Mouse (Mus musculus) liver, postnatal 0 days (tissue): ENCODE measurements around the gene Osbpl7. TPM values are rescaled to one million over a fixed set of nuclear protein-coding genes. Genes with fewer than 3 reads are reported as not detected.

ENCODE experiments used
- ATAC-seq: fragments of 200-750 bp; cut with Nextera tagmentation; 2 replicates; pipeline ENCODE4 v1.8.0; 2017; ENCODE audit warnings: mild to moderate bottlenecking, moderate library complexity
- DNase-seq: peaks from one replicate; pipeline ENCODE4 v3.0.0-alpha.2; 2016
- H3K27ac ChIP-seq: fragments of 300-500 bp; sonication (generic); 2 replicates; pipeline ENCODE4 v1.5.1; 2014; ENCODE audit warnings: antibody characterized with exemption, moderate library complexity, mild to moderate bottlenecking, low read depth
- H3K27me3 ChIP-seq: fragments of 300-500 bp; sonication (generic); 2 replicates; pipeline ENCODE4 v1.6.1; 2014; ENCODE audit warnings: low read length, control low read depth, mixed read lengths; ENCODE audit not compliant: insufficient read depth
- H3K36me3 ChIP-seq: fragments of 300-500 bp; sonication (generic); replicated peaks from 2 replicates; pipeline ENCODE4 v1.6.1; 2014; ENCODE audit warnings: mild to moderate bottlenecking, control low read depth, low read length, moderate library complexity, mixed read lengths; ENCODE audit not compliant: insufficient read depth
- H3K4me1 ChIP-seq: fragments of 300-500 bp; sonication (generic); 2 replicates; pipeline ENCODE4 v1.6.1; 2014; ENCODE audit warnings: antibody characterized with exemption, mild to moderate bottlenecking, control low read depth; ENCODE audit not compliant: insufficient read depth
- H3K4me2 ChIP-seq: fragments of 300-500 bp; sonication (generic); 2 replicates; pipeline ENCODE4 v1.6.1; 2014; ENCODE audit warnings: low read depth, mild to moderate bottlenecking, low read length, moderate library complexity, mixed read lengths
- H3K4me3 ChIP-seq: fragments of 300-500 bp; sonication (generic); 2 replicates; pipeline ENCODE4 v1.5.1; 2014; ENCODE audit warnings: low read depth, low read length
- H3K9ac ChIP-seq: fragments of 300-500 bp; sonication (generic); replicated peaks from 2 replicates; pipeline ENCODE4 v1.6.1; 2014; ENCODE audit warnings: mild to moderate bottlenecking, moderate library complexity
- H3K9me3 ChIP-seq: fragments of 300-500 bp; sonication (generic); 2 replicates; pipeline ENCODE4 v1.6.1; 2016; ENCODE audit warnings: mild to moderate bottlenecking, control low read depth, low read length, mixed read lengths
- CTCF ChIP-seq: sonication (generic); IDR thresholded peaks from 2 replicates; pipeline ENCODE4 v1.5.1; 2016; ENCODE audit warnings: antibody characterized with exemption, low read depth
- EP300 ChIP-seq: IDR thresholded peaks from 2 replicates; pipeline ENCODE4 v1.6.1; 2016; ENCODE audit warnings: antibody characterized with exemption, low read depth, mild to moderate bottlenecking
- WGBS: fragments of 180-500 bp; shearing (Covaris S2); extraction: QIAGEN DNeasy Blood & Tissue Kit; methylation state at CpG from one replicate; pipeline ENCODE4 v1.1.7; 2014; ENCODE audit not compliant: insufficient replicate concordance; 5-methylcytosine and 5-hydroxymethylcytosine counted together
- polyA plus RNA-seq: library from polyadenylated mRNA; unstranded; fragments of >200 nt; fragmentation: Nextera tagmentation; extraction: Ambion mirVana; gene quantifications from 2 replicates; pipeline ENCODE4 v1.2.1, GENCODE M21; 2015

Gene Osbpl7
- polyA plus RNA-seq, 1 experiment from 2014 or later: 1.8 TPM

- DNase-seq (peak; percentile 55), ATAC-seq (no peak)
- Histone ChIP-seq H3K27me3 (no peaks in the 10 kb centered on the region), H3K9ac (no peak overlapping the region), H3K4me1 (no peaks in the 10 kb centered on the region), H3K9me3 (no peaks in the 10 kb centered on the region), H3K4me2 (no peak overlapping the region), H3K36me3 (0 out of 2 replicates have a peak, but pooled peaks cover 13% of the 10 kb centered on the region), H3K27ac (no peak overlapping the region), H3K4me3 (no peak overlapping the region)
- TF ChIP-seq CTCF (peak; percentile 75), EP300 (no peak)
- 29% methylated on average over 3 of the region's 3 CpGs for WGBS
Observed at GRCm38 (mm10) chr11:97072533-97072932, 22.1 kb downstream of the Osbpl7 start.

GRCm38 (mm10) chr11:97074235-97074634 is 23.8 kb downstream of the Osbpl7 start:
- whole genome bisulfite sequencing: 65% methylated on average over 8 of the region's 8 CpGs
- H3K4me3 ChIP-seq: no peak overlapping the region

GRCm38 (mm10) chr11:97078751-97079150 is 28.3 kb downstream of the Osbpl7 start:
- H3K4me2 ChIP-seq: no peak overlapping the region
- 36% methylated on average over 4 of the region's 4 CpGs for WGBS
- H3K36me3 ChIP-seq: no peaks in the 10 kb centered on the region
- H3K9ac ChIP-seq: no peak overlapping the region
- no peak overlapping the region for H3K4me3 ChIP-seq
- no peaks in the 10 kb centered on the region for H3K9me3 ChIP-seq
- TF ChIP-seq EP300 (no peak), CTCF (no peak)
- H3K27ac ChIP-seq: no peak overlapping the region
- 0 out of 2 replicates have a peak, but pooled peaks cover 2% of the 10 kb centered on the region for H3K27me3 ChIP-seq
- no peaks in the 10 kb centered on the region for H3K4me1 ChIP-seq
- DNase-seq (peak; percentile 47), ATAC-seq (no peak)

More at GRCm38 (mm10) chr11:97074235-97074634, 23.8 kb downstream of the Osbpl7 start:
- H3K27me3 ChIP-seq: no peaks in the 10 kb centered on the region
- DNase-seq: no peak
- TF ChIP-seq CTCF (no peak), EP300 (no peak)
- no peak overlapping the region for H3K4me2 ChIP-seq
- no peaks in the 10 kb centered on the region for H3K4me1 ChIP-seq
- no peaks in the 10 kb centered on the region for H3K9me3 ChIP-seq
- no peak overlapping the region for H3K27ac ChIP-seq
- no peaks in the 10 kb centered on the region for H3K36me3 ChIP-seq
- H3K9ac ChIP-seq: no peak overlapping the region
- ATAC-seq: no peak

DNA sequence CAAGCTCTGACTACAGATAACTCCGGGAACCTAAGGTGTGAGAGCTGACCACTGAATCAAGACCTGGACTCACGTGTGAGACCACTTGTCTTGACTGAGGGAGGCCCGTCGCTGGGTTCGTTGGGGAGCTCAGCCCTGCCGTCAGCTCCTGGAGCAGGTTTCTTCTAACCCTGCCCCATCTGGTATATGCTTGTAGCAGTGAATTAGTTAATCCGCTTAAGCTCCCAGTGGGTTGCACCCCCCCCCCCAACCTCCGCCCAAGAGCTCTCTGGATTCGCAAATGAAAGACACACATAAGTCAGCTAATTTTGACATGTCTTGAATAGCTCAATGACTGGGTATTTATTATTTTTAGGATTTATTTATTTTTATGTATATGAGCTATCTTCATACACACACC is 29.9 kb downstream of the Osbpl7 start:
- no peak overlapping the region for H3K27ac ChIP-seq
- H3K36me3 ChIP-seq: no peaks in the 10 kb centered on the region
- H3K4me1 ChIP-seq: no peaks in the 10 kb centered on the region
- no peak overlapping the region for H3K9ac ChIP-seq
- no peak overlapping the region for H3K4me3 ChIP-seq
- no peak for DNase-seq
- H3K9me3 ChIP-seq: no peaks in the 10 kb centered on the region
- TF ChIP-seq EP300 (no peak), CTCF (no peak)
- 48% methylated on average over 9 of the region's 9 CpGs for WGBS
- H3K4me2 ChIP-seq: no peak overlapping the region
- H3K27me3 ChIP-seq: 0 out of 2 replicates have a peak, but pooled peaks cover 2% of the 10 kb centered on the region
- ATAC-seq: no peak

- Histone ChIP-seq H3K4me2 (no peak overlapping the region), H3K9me3 (no peaks in the 10 kb centered on the region), H3K27ac (no peak overlapping the region), H3K27me3 (0 out of 2 replicates have a peak, but pooled peaks cover 2% of the 10 kb centered on the region), H3K9ac (no peak overlapping the region), H3K4me1 (no peaks in the 10 kb centered on the region), H3K4me3 (no peak overlapping the region), H3K36me3 (no peaks in the 10 kb centered on the region)
- TF ChIP-seq EP300: no peak
- peak; percentile 72 for TF ChIP-seq CTCF
- WGBS: 29% methylated on average over 11 of the region's 11 CpGs
- DNase-seq (peak; percentile 34), ATAC-seq (0 out of 2 replicates have a peak, but pooled peaks have one; percentile 7)
Observed at GRCm38 (mm10) chr11:97082977-97083376, 32.5 kb downstream of the Osbpl7 start.

- WGBS: 28% methylated on average over 22 of the region's 22 CpGs
- DNase-seq (no peak), ATAC-seq (no peak)
- no peak overlapping the region for H3K4me2 ChIP-seq
- TF ChIP-seq EP300 (no peak), CTCF (no peak)
- no peak overlapping the region for H3K4me3 ChIP-seq
- H3K36me3 ChIP-seq: no peaks in the 10 kb centered on the region
- H3K27ac ChIP-seq: no peak overlapping the region
- H3K9me3 ChIP-seq: no peaks in the 10 kb centered on the region; the same call in 1 of the 2 replicates
- no peaks in the 10 kb centered on the region for H3K4me1 ChIP-seq
- no peak overlapping the region for H3K9ac ChIP-seq
- 0 out of 2 replicates have a peak, but pooled peaks cover 2% of the 10 kb centered on the region for H3K27me3 ChIP-seq
Observed at GRCm38 (mm10) chr11:97083401-97084140, 33.1 kb downstream of the Osbpl7 start.
